Mouse (Mus musculus) midbrain, embryonic 12.5 days (tissue): Measurements from ENCODE around the gene Scrn3. TPM values are rescaled to one million over a fixed set of nuclear protein-coding genes. Genes with fewer than 3 reads are reported as not detected.

Experiments
- ATAC-seq: fragments of 200-750 bp; cut with Nextera tagmentation; 2 replicates; pipeline ENCODE4 v1.8.0; 2017; ENCODE audit warnings: low read depth, moderate TSS enrichment, moderate library complexity; ENCODE audit not compliant: low FRiP score
- H3K27ac ChIP-seq: fragments of 300-500 bp; sonication (generic); replicated peaks from 2 replicates; pipeline ENCODE4 v1.5.1; 2016; ENCODE audit warnings: mild to moderate bottlenecking
- H3K27me3 ChIP-seq: fragments of 300-500 bp; sonication (generic); 2 replicates; pipeline ENCODE4 v1.6.1; 2016; ENCODE audit warnings: mild to moderate bottlenecking
- H3K36me3 ChIP-seq: fragments of 300-500 bp; sonication (generic); 2 replicates; pipeline ENCODE4 v1.6.1; 2016
- H3K4me1 ChIP-seq: fragments of 300-500 bp; sonication (generic); 2 replicates; pipeline ENCODE4 v1.6.1; 2016
- H3K4me2 ChIP-seq: fragments of 300-500 bp; sonication (generic); replicated peaks from 2 replicates; pipeline ENCODE4 v1.6.1; 2016; ENCODE audit warnings: mild to moderate bottlenecking, moderate library complexity
- H3K4me3 ChIP-seq: fragments of 300-500 bp; sonication (generic); 2 replicates; pipeline ENCODE4 v1.5.1; 2016; ENCODE audit warnings: mild to moderate bottlenecking
- H3K9ac ChIP-seq: fragments of 300-500 bp; sonication (generic); replicated peaks from 2 replicates; pipeline ENCODE4 v1.6.1; 2016; ENCODE audit warnings: mild to moderate bottlenecking, moderate library complexity
- H3K9me3 ChIP-seq: fragments of 300-500 bp; sonication (generic); 2 replicates; pipeline ENCODE4 v1.6.1; 2016; ENCODE audit warnings: mild to moderate bottlenecking
- WGBS: fragments of 180-500 bp; shearing (Covaris S2); methylation state at CpG from one replicate; pipeline ENCODE4 v1.1.7; 2016; 5-methylcytosine and 5-hydroxymethylcytosine counted together
- polyA plus RNA-seq: library from polyadenylated mRNA; unstranded; fragments of >200 nt; fragmentation: Nextera tagmentation; extraction: Ambion mirVana; gene quantifications from 2 replicates; pipeline ENCODE4 v1.2.1, GENCODE M21; 2016

Gene Scrn3
- polyA plus RNA-seq, 1 experiment from 2014 or later = 9.7 TPM

DNA sequence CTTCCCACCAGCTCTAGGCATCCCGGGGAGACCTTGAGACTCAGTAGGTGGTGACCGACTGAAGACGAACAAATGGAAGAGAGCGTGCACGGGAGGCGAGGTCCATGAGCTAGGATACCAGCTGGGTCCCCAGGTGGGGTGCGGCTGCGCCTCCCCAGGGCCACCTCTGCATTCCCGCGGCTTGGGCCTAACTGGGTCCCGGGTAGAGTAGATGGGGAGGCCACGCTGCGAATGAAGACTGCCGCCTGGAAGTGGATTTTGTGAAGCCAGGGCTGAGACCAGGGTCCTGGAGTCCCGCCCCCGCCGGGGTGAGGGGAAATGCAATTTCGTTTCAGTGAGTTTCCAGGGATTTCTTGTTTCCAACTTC lies 34.7 kb upstream of the Scrn3 start:
- Histone ChIP-seq H3K4me2 (peak overlapping the region; percentile 47), H3K4me1 (peaks cover 47% of the 10 kb centered on the region), H3K36me3 (no peaks in the 10 kb centered on the region), H3K9ac (no peak overlapping the region; the same call in 1 of the 2 replicates), H3K27ac (peak overlapping the region; percentile 72), H3K27me3 (peaks cover 73% of the 10 kb centered on the region), H3K9me3 (no peaks in the 10 kb centered on the region), H3K4me3 (peak overlapping the region; percentile 33)
- WGBS = under 1% methylated on average over 18 of the region's 18 CpGs
- ATAC-seq = no peak

DNA sequence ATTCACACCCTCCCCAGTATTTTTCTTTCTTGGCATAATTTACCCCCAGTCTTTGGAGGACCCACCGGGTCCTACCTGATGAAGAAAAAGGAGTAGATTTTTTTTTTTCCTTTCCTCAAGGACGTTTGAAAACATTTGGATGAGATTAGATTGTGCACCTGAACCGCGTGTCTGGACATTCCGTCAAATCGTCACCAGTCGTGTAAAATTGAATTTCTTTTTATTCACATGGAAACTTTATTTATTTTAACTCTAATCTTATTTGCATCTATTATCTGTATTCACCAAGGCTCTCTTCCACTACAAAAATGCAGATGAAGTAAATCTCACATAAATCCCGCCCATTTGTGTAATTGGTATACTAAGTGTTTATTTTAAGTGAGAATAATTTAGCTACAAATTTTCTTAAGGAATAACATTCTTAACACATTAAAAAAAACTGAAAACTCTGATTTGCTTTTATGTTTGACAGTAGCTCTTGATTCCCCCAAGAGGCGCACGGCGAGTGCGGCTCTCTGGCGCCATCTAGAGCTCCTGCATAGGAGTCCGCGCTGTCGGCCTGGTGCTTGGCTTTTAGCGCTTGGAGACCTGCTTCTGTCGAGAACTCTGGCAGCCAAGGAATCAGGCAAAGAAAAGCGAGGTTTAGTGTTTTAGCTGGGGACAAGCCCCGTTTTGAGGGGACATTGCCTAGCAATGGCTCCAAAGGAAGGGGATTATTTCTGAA lies 34.1 kb upstream of the Scrn3 start:
- Histone ChIP-seq H3K9ac (no peak overlapping the region), H3K9me3 (no peaks in the 10 kb centered on the region), H3K27ac (peak overlapping the region; percentile 72), H3K4me1 (peaks cover 41% of the 10 kb centered on the region), H3K4me2 (peak overlapping the region; percentile 47), H3K27me3 (peaks cover 67% of the 10 kb centered on the region), H3K4me3 (peak overlapping the region; percentile 20; the same call in 1 of the 2 replicates), H3K36me3 (no peaks in the 10 kb centered on the region)
- 1% methylated on average over 20 of the region's 20 CpGs for WGBS
- ATAC-seq = no peak

DNA sequence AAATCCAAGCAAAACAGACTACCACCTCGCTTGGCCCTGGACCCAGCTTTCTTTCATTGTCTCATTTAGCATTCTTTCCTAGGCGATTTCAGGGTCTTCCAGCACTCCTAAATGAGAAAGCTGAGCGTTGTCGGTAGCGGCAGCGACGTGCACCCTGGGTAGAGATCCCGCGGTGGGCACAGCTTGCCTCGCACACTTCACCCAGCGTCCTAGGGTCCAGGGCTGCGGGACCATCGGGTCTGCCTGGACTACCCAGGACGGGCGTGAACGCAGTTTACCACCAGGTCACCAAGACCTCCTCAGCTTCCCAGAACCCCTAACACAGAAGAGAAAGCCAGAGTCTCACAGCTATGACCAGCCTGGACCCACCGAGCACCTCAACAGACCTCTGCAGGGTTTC lies 33.5 kb upstream of the Scrn3 start:
- H3K36me3 ChIP-seq = no peaks in the 10 kb centered on the region
- under 1% methylated on average over 17 of the region's 17 CpGs for WGBS
- H3K9ac ChIP-seq = no peak overlapping the region; the same call in 1 of the 2 replicates
- peaks cover 36% of the 10 kb centered on the region for H3K4me1 ChIP-seq
- peak overlapping the region; percentile 27 for H3K27ac ChIP-seq
- peaks cover 61% of the 10 kb centered on the region for H3K27me3 ChIP-seq
- H3K9me3 ChIP-seq = no peaks in the 10 kb centered on the region
- peak; percentile 17 for ATAC-seq
- H3K4me3 ChIP-seq = peak overlapping the region; percentile 20
- H3K4me2 ChIP-seq = peak overlapping the region; percentile 33

DNA sequence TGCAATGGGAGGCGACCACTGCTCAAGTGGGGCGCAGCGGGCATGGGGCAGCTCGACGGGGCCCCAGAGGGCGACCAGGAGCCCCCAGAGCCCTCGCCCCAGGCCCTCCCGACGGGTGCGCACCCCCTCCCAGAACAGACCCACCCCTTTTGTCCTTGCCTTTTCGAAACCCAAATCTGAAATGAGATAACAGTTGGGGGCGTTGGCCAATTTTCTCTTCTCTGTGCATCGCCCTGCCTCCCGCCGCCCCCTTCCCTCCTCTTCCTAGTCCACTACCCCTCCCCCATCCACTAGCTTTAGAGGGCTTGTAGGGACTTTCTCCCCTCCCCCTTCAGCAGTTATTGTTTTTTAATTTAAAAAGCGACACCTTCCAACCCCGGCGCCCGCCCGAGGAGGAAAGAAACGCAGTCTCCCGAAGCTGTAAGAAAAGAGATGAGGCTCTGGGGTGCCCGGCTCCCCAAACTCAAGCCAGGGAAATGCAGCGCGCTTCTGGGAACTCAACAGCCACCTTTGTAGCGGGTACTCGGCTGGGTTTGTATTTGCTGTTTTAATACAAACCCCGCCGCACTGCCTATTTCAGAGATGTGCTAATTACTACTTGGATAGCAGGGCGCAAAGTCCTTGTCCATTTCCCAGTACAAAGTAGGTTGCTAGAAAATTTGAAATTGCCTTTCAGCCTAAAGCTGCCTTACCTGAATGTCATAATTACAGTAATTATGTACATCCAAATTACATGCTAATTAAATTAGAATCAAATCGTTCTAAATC lies 32.9 kb upstream of the Scrn3 start:
- H3K27ac ChIP-seq = peak overlapping the region; percentile 27
- WGBS = under 1% methylated on average over 30 of the region's 31 CpGs
- peak; percentile 28; the same call in 1 of the 2 replicates for ATAC-seq
- peak overlapping the region; percentile 33 for H3K4me2 ChIP-seq
- no peaks in the 10 kb centered on the region for H3K36me3 ChIP-seq
- H3K4me1 ChIP-seq = peaks cover 30% of the 10 kb centered on the region
- H3K27me3 ChIP-seq = peaks cover 55% of the 10 kb centered on the region
- peak overlapping the region; percentile 20 for H3K4me3 ChIP-seq
- H3K9me3 ChIP-seq = no peaks in the 10 kb centered on the region
- H3K9ac ChIP-seq = no peak overlapping the region; the same call in 1 of the 2 replicates

DNA sequence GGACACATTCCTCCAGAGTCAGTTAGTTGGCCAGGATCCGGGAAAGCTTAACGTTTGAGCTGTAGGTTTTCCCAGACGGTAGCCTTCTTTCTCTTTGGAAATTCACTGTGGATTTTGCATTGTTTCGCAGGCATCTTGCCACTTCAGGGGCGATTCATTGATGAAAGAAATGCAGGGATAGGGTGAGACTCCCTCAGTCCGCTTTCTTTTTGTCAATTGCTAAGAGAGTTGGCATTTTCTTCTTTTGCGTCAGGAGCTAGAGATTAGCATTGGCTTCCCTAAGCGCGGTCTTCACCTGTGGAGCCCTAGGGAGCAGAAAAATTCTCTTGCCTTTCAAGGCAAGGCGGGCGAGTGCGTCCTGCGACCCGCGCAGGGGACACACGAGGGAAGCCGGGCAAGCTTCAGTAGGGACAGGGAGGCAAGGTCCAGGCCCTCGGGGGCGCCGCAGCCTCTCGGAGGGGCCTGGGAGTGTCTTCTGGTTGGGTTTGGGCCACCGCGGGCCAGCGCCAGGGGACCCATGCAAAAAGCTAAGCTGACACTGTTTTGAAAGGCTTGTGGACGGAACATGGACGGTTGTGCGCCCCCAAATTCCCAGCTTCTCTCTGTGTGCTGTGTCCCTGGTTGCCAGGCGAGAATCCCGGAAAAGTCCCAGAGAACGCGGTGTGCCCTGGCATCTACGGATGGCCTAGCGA lies 31.9 kb upstream of the Scrn3 start:
- Histone ChIP-seq H3K4me3 (peak overlapping the region; percentile 11; the same call in 1 of the 2 replicates), H3K9me3 (no peaks in the 10 kb centered on the region), H3K36me3 (no peaks in the 10 kb centered on the region), H3K9ac (no peak overlapping the region), H3K27ac (no peak overlapping the region), H3K27me3 (peaks cover 51% of the 10 kb centered on the region), H3K4me2 (peak overlapping the region; percentile 32), H3K4me1 (peaks cover 30% of the 10 kb centered on the region)
- 2% methylated on average over 33 of the region's 33 CpGs for WGBS
- ATAC-seq = no peak

DNA sequence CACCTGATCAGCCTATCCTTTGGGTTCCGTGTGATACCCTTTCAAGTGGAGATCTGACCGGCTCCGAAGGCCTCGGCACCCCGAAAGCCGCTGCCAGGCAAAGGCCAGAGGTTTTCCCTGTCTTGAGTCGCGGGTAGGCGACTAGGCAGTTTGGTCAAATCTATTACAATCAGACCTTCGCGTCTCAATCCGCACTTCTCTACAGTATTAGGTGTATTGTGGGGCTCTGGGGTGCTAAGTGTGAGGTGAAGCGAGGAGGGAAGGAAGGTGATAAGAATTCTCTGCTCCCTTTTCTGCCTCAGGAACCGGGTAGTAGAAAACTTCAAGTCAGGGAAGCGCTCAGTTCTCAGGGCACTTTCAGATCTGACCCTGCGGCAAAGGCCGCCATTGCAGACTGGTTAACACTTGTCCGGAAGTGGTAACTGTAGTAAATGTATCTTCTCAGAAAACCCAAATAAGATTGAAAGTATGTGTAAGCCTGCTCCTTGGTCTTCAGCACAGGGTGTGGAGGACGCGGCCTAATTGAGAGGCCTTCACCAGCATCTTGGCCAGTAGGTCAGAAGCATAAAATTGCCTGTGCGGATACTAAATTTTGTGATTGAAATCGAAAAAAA lies 31.2 kb upstream of the Scrn3 start:
- peaks cover 30% of the 10 kb centered on the region for H3K4me1 ChIP-seq
- H3K36me3 ChIP-seq = no peaks in the 10 kb centered on the region
- peak overlapping the region; percentile 32 for H3K4me2 ChIP-seq
- H3K9me3 ChIP-seq = no peaks in the 10 kb centered on the region
- H3K4me3 ChIP-seq = 0 out of 2 replicates have a peak overlapping the region, but pooled peaks have one; percentile 11
- peaks cover 51% of the 10 kb centered on the region for H3K27me3 ChIP-seq
- 7% methylated on average over 22 of the region's 22 CpGs for WGBS
- no peak for ATAC-seq
- H3K27ac ChIP-seq = no peak overlapping the region
- no peak overlapping the region for H3K9ac ChIP-seq

DNA sequence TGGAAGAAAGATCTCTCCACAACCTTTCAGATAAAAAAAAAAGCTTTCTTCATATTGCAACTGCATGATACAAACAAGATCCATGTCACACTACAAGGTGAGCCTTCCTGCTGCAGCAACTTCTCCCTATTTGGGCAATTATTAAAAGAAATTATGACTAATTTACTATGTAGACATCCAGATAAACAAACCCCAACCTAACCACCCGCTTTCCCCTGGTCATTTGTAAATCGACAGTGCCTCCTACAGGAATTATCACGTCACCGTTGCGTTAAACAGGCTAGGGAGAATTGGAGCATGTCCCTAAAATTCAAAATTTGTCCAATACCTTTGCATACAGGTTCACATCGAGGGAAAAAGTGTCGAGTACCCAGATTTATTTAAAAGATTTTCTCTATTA lies 30.7 kb upstream of the Scrn3 start:
- Histone ChIP-seq H3K4me2 (no peak overlapping the region), H3K27me3 (peaks cover 48% of the 10 kb centered on the region), H3K9me3 (no peaks in the 10 kb centered on the region), H3K9ac (no peak overlapping the region), H3K4me3 (no peak overlapping the region), H3K4me1 (peaks cover 30% of the 10 kb centered on the region), H3K36me3 (no peaks in the 10 kb centered on the region), H3K27ac (no peak overlapping the region)
- 9% methylated on average over 7 of the region's 7 CpGs for WGBS
- ATAC-seq = no peak

DNA sequence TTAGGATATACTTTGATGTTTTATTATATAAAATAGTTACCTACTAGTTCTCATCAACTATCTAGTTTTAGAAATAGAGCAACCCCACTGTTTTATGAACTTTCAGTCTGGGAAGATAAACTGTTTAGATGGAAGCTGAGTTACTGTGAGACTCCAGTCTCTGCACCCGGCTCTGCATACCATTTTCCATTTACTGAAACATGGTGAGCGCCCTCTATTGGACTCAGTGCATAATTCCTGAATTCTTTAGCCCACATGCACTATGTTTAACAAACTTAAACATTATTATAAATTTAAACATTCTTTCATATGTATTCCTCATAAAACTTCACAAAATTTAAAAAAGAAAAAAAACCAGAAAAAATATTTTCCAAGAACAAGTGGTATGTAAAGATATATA lies 26.8 kb upstream of the Scrn3 start:
- 8% methylated on average over 2 of the region's 2 CpGs for WGBS
- ATAC-seq = no peak
- no peak overlapping the region for H3K9ac ChIP-seq
- peaks cover 5% of the 10 kb centered on the region; the same call in 1 of the 2 replicates for H3K36me3 ChIP-seq
- peaks cover 16% of the 10 kb centered on the region for H3K27me3 ChIP-seq
- H3K4me3 ChIP-seq = no peak overlapping the region
- H3K27ac ChIP-seq = no peak overlapping the region
- no peak overlapping the region for H3K4me2 ChIP-seq
- 0 out of 2 replicates have a peak, but pooled peaks cover 2% of the 10 kb centered on the region for H3K4me1 ChIP-seq
- H3K9me3 ChIP-seq = no peaks in the 10 kb centered on the region

DNA sequence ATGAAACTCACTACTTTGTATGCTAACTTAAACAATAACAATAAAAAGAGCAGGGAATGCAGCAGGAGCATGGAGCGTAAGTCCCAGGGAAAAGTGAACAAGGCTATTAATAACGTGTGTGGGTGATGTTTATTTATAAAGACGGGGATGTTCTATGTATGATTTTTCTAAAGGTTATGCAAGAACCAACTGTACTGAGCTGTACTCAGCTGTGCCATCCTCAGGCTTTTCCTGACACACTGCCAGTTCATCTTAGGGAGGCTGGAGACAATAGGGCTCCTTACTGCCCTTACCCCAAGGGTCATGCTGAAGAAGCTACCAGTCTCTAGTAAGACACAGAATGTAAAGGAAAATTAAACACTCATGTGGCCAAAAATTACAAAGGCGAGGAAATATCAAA lies 21.3 kb upstream of the Scrn3 start:
- WGBS = 91% methylated on average over 4 of the region's 4 CpGs

DNA sequence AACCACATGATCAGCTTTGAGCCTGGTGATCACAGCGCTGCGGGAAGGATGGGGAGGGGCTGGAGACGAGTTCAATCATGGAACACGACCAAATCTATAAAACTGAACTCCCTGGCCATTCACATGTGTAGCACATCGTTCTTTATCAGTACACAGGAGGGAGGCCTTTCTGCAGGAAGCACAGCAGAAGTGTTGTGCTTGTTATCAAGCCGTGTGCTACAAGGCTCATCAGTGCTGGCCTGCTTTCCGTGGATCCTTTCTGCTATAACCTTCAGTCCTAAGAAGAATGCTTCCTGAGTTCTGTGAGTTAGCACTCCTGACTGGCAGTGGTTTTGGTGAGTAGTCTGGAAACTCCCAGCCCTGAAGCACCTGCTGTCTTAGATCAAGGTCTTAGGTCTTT lies 17.4 kb upstream of the Scrn3 start:
- Histone ChIP-seq H3K36me3 (peaks cover 4% of the 10 kb centered on the region; the same call in 1 of the 2 replicates), H3K27ac (no peak overlapping the region), H3K27me3 (no peaks in the 10 kb centered on the region), H3K4me2 (no peak overlapping the region), H3K4me3 (no peak overlapping the region), H3K4me1 (no peaks in the 10 kb centered on the region), H3K9ac (no peak overlapping the region), H3K9me3 (no peaks in the 10 kb centered on the region)
- WGBS = 88% methylated on average over 7 of the region's 7 CpGs
- no peak for ATAC-seq

More for the DNA sequence above, 21.3 kb upstream of the Scrn3 start:
- Histone ChIP-seq H3K36me3 (peaks cover 9% of the 10 kb centered on the region; the same call in 1 of the 2 replicates), H3K27me3 (no peaks in the 10 kb centered on the region), H3K4me2 (no peak overlapping the region), H3K27ac (no peak overlapping the region), H3K4me3 (no peak overlapping the region), H3K4me1 (no peaks in the 10 kb centered on the region), H3K9ac (no peak overlapping the region), H3K9me3 (no peaks in the 10 kb centered on the region)
- no peak for ATAC-seq

DNA sequence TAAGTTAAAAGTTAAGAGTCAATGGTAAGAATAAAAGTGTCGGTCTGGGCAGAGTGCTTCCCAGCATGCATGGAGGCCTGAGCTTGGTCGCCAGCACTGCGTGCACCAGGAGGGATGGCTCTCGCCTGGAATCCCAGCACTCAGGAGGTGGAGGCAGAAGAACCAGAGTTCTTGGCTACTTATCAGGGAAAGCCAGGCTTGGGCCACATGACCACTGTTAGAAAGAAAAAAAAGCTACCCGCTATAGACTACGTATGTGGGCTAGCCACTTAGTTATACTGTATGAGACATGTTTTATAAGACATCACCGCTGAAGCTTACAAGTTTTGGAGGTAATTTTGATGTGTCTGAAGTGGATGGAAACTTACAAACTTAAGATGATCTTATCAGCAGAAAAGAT lies 14.2 kb upstream of the Scrn3 start:
- H3K27ac ChIP-seq = no peak overlapping the region
- no peak overlapping the region for H3K4me2 ChIP-seq
- WGBS = 87% methylated on average over 7 of the region's 7 CpGs
- no peaks in the 10 kb centered on the region for H3K27me3 ChIP-seq
- H3K9me3 ChIP-seq = no peaks in the 10 kb centered on the region
- no peak overlapping the region for H3K9ac ChIP-seq
- ATAC-seq = no peak
- H3K4me1 ChIP-seq = no peaks in the 10 kb centered on the region
- no peak overlapping the region for H3K4me3 ChIP-seq
- peaks cover 16% of the 10 kb centered on the region; the same call in 1 of the 2 replicates for H3K36me3 ChIP-seq
